Mouse (Mus musculus): ENCODE measurements at regions not wholly inside any gene's neighbourhood (a gene's known extent, or its start where the extent isn't known, plus 50 kb on each side); places are given as distances from the start of the nearest gene placed in this dataset.

GRCm38 (mm10) chr16:95929700-95930435, 60.9 kb downstream of the Psmg1 start:
- Histone ChIP-seq H3K4me3 (ENCODE audit: low read depth, low read length) (no peak overlapping the region), H3K36me3 (ENCODE audit: control insufficient read depth, insufficient read depth, low read length) (no peaks in the 10 kb centered on the region), H3K9me3 (ENCODE audit: control insufficient read depth, low read length) (no peaks in the 10 kb centered on the region), H3K27ac (ENCODE audit: low read depth, low read length) (no peak overlapping the region), H3K4me1 (replicated peaks; ENCODE audit: control insufficient read depth, insufficient read depth, low read length) (peaks cover 8% of the 10 kb centered on the region), H3K27me3 (replicated peaks; ENCODE audit: control insufficient read depth, insufficient read depth, low read length) (no peaks in the 10 kb centered on the region), H3K9ac (ENCODE audit: low read depth, low read length) (no peak overlapping the region), H3K4me2 (no peak overlapping the region)
- no peak for DNase-seq (ENCODE audit: low spot score)
- 68% methylated on average over 14 of the region's 14 CpGs for WGBS
- no peak for ATAC-seq (replicated peaks; ENCODE audit: low FRiP score)

- 60% methylated on average over 18 of the region's 18 CpGs for WGBS
- H3K4me3 ChIP-seq (ENCODE audit: low read depth, low read length), result no peak overlapping the region
- DNase-seq (ENCODE audit: low spot score) (peak; percentile 55), ATAC-seq (replicated peaks; ENCODE audit: low FRiP score) (peak; percentile 67)
- H3K4me2 ChIP-seq, result no peak overlapping the region
- no peaks in the 10 kb centered on the region for H3K27me3 ChIP-seq (replicated peaks; ENCODE audit: control insufficient read depth, insufficient read depth, low read length)
- no peaks in the 10 kb centered on the region for H3K36me3 ChIP-seq (ENCODE audit: control insufficient read depth, insufficient read depth, low read length)
- no peaks in the 10 kb centered on the region for H3K9me3 ChIP-seq (ENCODE audit: control insufficient read depth, low read length)
- peaks cover 8% of the 10 kb centered on the region for H3K4me1 ChIP-seq (replicated peaks; ENCODE audit: control insufficient read depth, insufficient read depth, low read length)
- no peak overlapping the region for H3K9ac ChIP-seq (ENCODE audit: low read depth, low read length)
- peak overlapping the region; percentile 54; the same call in 1 of the 2 replicates for H3K27ac ChIP-seq (ENCODE audit: low read depth, low read length)
These were observed 62.2 kb downstream of the Psmg1 start for GRCm38 (mm10) chr16:95928290-95929260.

GRCm38 (mm10) chr16:95926558-95926957, 64.2 kb downstream of the Psmg1 start:
- WGBS, result 75% methylated on average over 6 of the region's 6 CpGs
- H3K9ac ChIP-seq (ENCODE audit: low read depth, low read length), result no peak overlapping the region
- ATAC-seq (replicated peaks; ENCODE audit: low FRiP score), result no peak

GRCm38 (mm10) chr16:95924716-95925115, 66.0 kb downstream of the Psmg1 start:
- WGBS, result 78% methylated on average over 8 of the region's 8 CpGs
- Histone ChIP-seq H3K4me1 (replicated peaks; ENCODE audit: control insufficient read depth, insufficient read depth, low read length) (peaks cover 6% of the 10 kb centered on the region), H3K27ac (ENCODE audit: low read depth, low read length) (no peak overlapping the region), H3K9me3 (ENCODE audit: control insufficient read depth, low read length) (no peaks in the 10 kb centered on the region), H3K36me3 (ENCODE audit: control insufficient read depth, insufficient read depth, low read length) (no peaks in the 10 kb centered on the region), H3K4me2 (no peak overlapping the region), H3K9ac (ENCODE audit: low read depth, low read length) (no peak overlapping the region), H3K4me3 (ENCODE audit: low read depth, low read length) (no peak overlapping the region), H3K27me3 (replicated peaks; ENCODE audit: control insufficient read depth, insufficient read depth, low read length) (no peaks in the 10 kb centered on the region)
- ATAC-seq (replicated peaks; ENCODE audit: low FRiP score), result no peak
- DNase-seq (ENCODE audit: low spot score), result no peak

More at GRCm38 (mm10) chr16:95926558-95926957, 64.2 kb downstream of the Psmg1 start:
- H3K4me1 ChIP-seq (replicated peaks; ENCODE audit: control insufficient read depth, insufficient read depth, low read length), result peaks cover 8% of the 10 kb centered on the region
- no peaks in the 10 kb centered on the region for H3K36me3 ChIP-seq (ENCODE audit: control insufficient read depth, insufficient read depth, low read length)
- DNase-seq (ENCODE audit: low spot score), result no peak
- no peaks in the 10 kb centered on the region for H3K9me3 ChIP-seq (ENCODE audit: control insufficient read depth, low read length)
- H3K27me3 ChIP-seq (replicated peaks; ENCODE audit: control insufficient read depth, insufficient read depth, low read length), result no peaks in the 10 kb centered on the region
- peak overlapping the region; percentile 4; the same call in 1 of the 2 replicates for H3K27ac ChIP-seq (ENCODE audit: low read depth, low read length)
- no peak overlapping the region for H3K4me2 ChIP-seq
- no peak overlapping the region for H3K4me3 ChIP-seq (ENCODE audit: low read depth, low read length)

DNA sequence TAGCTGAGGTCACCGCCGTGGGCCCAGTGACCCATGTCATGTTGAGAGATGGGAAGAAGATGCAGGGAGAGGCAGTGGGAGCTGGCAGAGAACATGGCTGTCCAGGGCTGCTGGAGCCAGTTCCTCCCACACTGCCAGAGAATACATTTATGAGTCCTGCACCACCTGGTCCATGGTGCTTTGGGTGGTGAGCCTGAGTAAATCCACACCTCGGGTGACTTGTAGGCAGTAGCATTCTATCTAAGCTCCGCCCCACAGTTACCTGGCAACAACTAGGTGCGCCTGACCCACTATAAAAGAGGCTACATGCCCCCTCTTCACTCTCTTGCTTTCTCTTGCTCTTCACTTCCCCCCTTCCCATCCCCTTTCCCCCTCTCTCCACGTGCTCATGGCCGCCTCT, 66.8 kb downstream of the Psmg1 start:
- Histone ChIP-seq H3K4me2 (no peak overlapping the region), H3K27me3 (replicated peaks; ENCODE audit: control insufficient read depth, insufficient read depth, low read length) (no peaks in the 10 kb centered on the region), H3K4me1 (replicated peaks; ENCODE audit: control insufficient read depth, insufficient read depth, low read length) (no peaks in the 10 kb centered on the region; the same call in 1 of the 2 replicates), H3K27ac (ENCODE audit: low read depth, low read length) (no peak overlapping the region), H3K36me3 (ENCODE audit: control insufficient read depth, insufficient read depth, low read length) (no peaks in the 10 kb centered on the region), H3K4me3 (ENCODE audit: low read depth, low read length) (no peak overlapping the region), H3K9ac (ENCODE audit: low read depth, low read length) (no peak overlapping the region), H3K9me3 (ENCODE audit: control insufficient read depth, low read length) (no peaks in the 10 kb centered on the region)
- DNase-seq (ENCODE audit: low spot score), result no peak
- WGBS, result 72% methylated on average over 7 of the region's 7 CpGs
- no peak for ATAC-seq (replicated peaks; ENCODE audit: low FRiP score)

GRCm38 (mm10) chr16:95922369-95922934, 68.3 kb downstream of the Psmg1 start:
- no peak overlapping the region for H3K4me3 ChIP-seq (ENCODE audit: low read depth, low read length)
- WGBS, result 87% methylated on average over 9 of the region's 9 CpGs
- H3K4me2 ChIP-seq, result no peak overlapping the region
- DNase-seq (ENCODE audit: low spot score), result no peak
- ATAC-seq (replicated peaks; ENCODE audit: low FRiP score), result no peak
- H3K36me3 ChIP-seq (ENCODE audit: control insufficient read depth, insufficient read depth, low read length), result no peaks in the 10 kb centered on the region
- no peak overlapping the region for H3K27ac ChIP-seq (ENCODE audit: low read depth, low read length)
- H3K9ac ChIP-seq (ENCODE audit: low read depth, low read length), result no peak overlapping the region
- H3K27me3 ChIP-seq (replicated peaks; ENCODE audit: control insufficient read depth, insufficient read depth, low read length), result no peaks in the 10 kb centered on the region
- no peaks in the 10 kb centered on the region for H3K9me3 ChIP-seq (ENCODE audit: control insufficient read depth, low read length)
- H3K4me1 ChIP-seq (replicated peaks; ENCODE audit: control insufficient read depth, insufficient read depth, low read length), result no peaks in the 10 kb centered on the region; the same call in 1 of the 2 replicates

GRCm38 (mm10) chr16:95921169-95921568, 69.6 kb downstream of the Psmg1 start:
- H3K4me3 ChIP-seq (ENCODE audit: low read depth, low read length), result no peak overlapping the region
- H3K9me3 ChIP-seq (ENCODE audit: control insufficient read depth, low read length), result no peaks in the 10 kb centered on the region
- no peak for ATAC-seq (replicated peaks; ENCODE audit: low FRiP score)
- H3K27ac ChIP-seq (ENCODE audit: low read depth, low read length), result no peak overlapping the region
- H3K27me3 ChIP-seq (replicated peaks; ENCODE audit: control insufficient read depth, insufficient read depth, low read length), result no peaks in the 10 kb centered on the region
- WGBS, result 63% methylated on average over 4 of the region's 4 CpGs
- H3K9ac ChIP-seq (ENCODE audit: low read depth, low read length), result no peak overlapping the region
- no peaks in the 10 kb centered on the region for H3K4me1 ChIP-seq (replicated peaks; ENCODE audit: control insufficient read depth, insufficient read depth, low read length)
- no peak overlapping the region for H3K4me2 ChIP-seq
- no peaks in the 10 kb centered on the region for H3K36me3 ChIP-seq (ENCODE audit: control insufficient read depth, insufficient read depth, low read length)
- no peak for DNase-seq (ENCODE audit: low spot score)

DNA sequence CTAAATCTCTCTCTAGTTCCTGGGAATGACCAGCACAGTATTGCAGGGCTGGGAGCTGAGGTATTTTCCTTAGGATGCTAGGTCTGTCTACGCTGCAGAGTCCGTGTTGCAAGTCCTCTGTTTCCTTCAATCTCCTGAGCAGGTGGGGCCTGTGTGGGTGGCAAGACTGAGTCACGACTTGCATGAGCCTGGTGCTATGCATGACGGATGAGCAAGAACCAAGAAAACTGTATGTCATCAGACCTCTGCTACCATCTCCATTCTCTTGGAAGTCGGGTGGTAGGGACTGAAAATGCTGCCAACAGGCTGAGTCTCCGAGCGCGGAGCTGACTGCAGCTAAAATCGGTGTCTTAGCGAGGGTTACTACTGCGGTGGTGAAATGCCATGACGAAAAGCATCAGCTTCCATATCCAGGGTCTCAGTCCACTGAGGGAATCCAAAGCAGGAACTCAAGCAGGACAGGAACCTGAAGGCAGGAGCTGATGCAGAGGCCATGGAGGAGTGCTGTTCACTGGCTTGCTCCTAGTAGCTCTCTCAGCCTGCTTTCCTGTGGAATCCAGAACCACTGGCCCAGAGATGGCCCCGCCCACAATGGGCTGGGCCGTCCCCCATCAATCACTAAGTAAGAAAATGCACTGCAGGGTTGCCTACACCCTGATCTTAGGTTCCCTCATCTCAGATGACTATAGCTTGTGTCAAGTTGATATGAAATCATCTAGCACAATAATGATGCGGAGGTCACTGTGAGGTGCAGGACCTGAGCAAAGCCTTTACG, 71.9 kb downstream of the Psmg1 start:
- ATAC-seq (replicated peaks; ENCODE audit: low FRiP score), result no peak

More for the DNA sequence above, 71.9 kb downstream of the Psmg1 start:
- no peaks in the 10 kb centered on the region for H3K36me3 ChIP-seq (ENCODE audit: control insufficient read depth, insufficient read depth, low read length)
- H3K4me1 ChIP-seq (replicated peaks; ENCODE audit: control insufficient read depth, insufficient read depth, low read length), result no peaks in the 10 kb centered on the region
- H3K27me3 ChIP-seq (replicated peaks; ENCODE audit: control insufficient read depth, insufficient read depth, low read length), result no peaks in the 10 kb centered on the region
- no peak overlapping the region for H3K4me2 ChIP-seq
- no peak overlapping the region for H3K27ac ChIP-seq (ENCODE audit: low read depth, low read length)
- H3K4me3 ChIP-seq (ENCODE audit: low read depth, low read length), result no peak overlapping the region
- no peaks in the 10 kb centered on the region for H3K9me3 ChIP-seq (ENCODE audit: control insufficient read depth, low read length)
- H3K9ac ChIP-seq (ENCODE audit: low read depth, low read length), result no peak overlapping the region
- 88% methylated on average over 16 of the region's 16 CpGs for WGBS
- no peak for DNase-seq (ENCODE audit: low spot score)
